Mouse (Mus musculus): ENCODE results near the gene Rcc1l.

Gene Rcc1l

DNA sequence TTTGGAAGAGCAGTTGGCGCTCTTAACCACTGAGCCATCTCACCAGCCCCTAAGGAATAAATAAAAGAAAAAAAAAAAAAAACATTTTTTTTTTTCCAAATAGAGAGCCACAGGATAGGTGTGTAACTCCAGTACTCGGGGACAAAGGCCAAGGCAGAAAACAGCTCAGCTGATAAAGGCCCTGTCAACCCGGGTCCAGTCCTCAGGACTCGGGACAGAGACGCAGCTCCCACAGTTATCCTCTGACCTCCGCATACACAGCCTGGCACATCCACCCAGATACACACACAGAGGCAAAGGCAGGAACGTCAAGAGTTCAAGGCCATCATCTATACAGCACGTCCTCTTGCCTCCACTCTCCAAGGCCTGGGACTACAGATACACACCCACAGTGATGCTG, 6.4 kb downstream of the Rcc1l start:
- no peak for DNase-seq (ENCODE audit: low spot score in 2 of 2)

- DNase-seq (ENCODE audit: low spot score in 2 of 2), result no peak
These were observed 7.3 kb downstream of the Rcc1l start for GRCm38 (mm10) chr5:134169231-134169630.

DNA sequence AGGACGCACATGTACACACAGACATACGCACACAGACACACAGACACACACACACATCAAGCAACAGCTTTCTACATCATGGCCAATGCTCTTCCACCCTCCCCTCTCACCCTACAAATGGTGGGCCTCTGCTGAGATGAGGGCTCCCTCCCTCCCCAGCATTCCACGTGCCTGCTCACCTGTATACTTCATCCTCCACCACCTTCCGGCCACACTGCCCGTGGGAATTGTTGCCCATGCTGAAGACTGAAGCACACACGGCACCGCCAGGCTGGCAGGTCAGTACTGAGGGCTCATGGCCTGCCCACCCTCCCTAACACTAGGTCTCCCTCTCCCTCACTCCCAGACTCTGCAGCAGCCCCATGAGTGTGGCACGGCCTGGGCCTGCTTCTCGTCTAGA, 8.5 kb downstream of the Rcc1l start:
- DNase-seq (ENCODE audit: low spot score in 2 of 2), result no peak

- DNase-seq (ENCODE audit: low spot score in 2 of 2), result no peak
These were observed 9.9 kb downstream of the Rcc1l start for GRCm38 (mm10) chr5:134166642-134167041.

GRCm38 (mm10) chr5:134164688-134165087, 11.9 kb downstream of the Rcc1l start:
- DNase-seq (ENCODE audit: low spot score in 2 of 2), result no peak

- no peak for DNase-seq (ENCODE audit: low spot score in 2 of 2)
These were observed 20.6 kb downstream of the Rcc1l start for GRCm38 (mm10) chr5:134155916-134156466.

- DNase-seq (ENCODE audit: low spot score in 2 of 2), result no peak
These were observed 24.7 kb downstream of the Rcc1l start for GRCm38 (mm10) chr5:134151895-134152294.

DNA sequence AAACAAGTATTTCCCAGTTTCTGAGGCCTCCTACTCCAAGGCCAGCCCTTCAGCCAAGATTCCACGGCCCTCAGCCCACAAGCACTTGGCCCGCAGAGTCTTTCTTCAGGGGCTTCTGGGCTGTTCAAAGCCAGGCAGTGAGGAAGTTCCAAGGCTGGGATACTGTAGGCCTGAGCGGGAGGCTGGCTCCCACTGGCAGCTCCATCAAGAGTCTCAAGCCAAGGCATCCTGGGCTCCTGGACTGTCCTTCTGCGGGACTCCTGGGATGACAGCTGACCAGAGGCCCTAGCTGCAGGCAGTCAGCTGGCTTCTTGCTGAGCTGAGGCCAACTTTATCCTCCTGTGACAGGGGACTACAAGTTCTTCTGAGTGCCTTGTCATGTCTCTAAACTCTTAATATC, 28.4 kb downstream of the Rcc1l start:
- no peak for DNase-seq (ENCODE audit: low spot score in 2 of 2)

- no peak for DNase-seq (ENCODE audit: low spot score in 2 of 2)
These were observed 29.3 kb downstream of the Rcc1l start for GRCm38 (mm10) chr5:134147194-134147753.

DNA sequence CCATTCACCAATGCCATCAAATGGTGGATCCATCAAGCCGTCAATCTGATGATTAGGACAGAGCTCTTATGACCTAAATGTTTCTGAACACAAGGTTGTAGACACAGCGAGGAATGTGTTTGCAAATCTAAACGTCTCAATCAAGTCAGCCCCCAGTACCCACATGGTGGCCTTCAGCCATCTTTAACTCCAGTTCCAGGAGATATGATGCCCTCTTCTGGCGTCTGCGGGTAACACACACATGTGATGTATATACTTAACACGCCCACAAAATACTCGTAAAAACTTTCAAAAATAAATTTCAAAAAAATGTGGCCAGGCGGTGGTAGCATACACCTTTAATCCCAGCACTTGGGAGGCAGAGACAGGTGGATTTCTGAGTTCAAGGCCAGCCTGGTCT, 31.6 kb downstream of the Rcc1l start:
- no peak for DNase-seq (ENCODE audit: low spot score in 2 of 2)

GRCm38 (mm10) chr5:134142381-134142780, 34.2 kb downstream of the Rcc1l start:
- DNase-seq (ENCODE audit: low spot score in 2 of 2), result no peak

DNA sequence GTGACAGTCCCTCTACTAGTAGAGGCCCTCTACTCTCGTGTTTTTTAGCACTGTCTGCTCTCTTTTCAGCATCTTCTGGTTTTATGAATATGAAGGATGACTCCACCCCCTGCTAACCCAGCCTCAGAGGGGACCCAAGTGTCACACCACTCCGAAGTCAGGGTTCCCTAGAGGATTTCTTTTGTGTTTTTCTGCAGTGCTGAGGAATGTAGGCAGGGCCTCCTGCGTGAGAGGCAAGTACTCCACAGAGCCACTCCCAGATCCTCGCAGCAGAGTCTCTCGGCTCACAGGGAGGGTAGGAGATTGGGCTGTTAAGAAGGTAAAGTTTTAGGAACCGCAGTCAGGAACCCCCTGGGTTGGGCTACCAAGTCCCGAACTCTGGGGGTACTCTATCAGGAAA, 35.3 kb downstream of the Rcc1l start:
- DNase-seq (ENCODE audit: low spot score in 2 of 2), result no peak

DNA sequence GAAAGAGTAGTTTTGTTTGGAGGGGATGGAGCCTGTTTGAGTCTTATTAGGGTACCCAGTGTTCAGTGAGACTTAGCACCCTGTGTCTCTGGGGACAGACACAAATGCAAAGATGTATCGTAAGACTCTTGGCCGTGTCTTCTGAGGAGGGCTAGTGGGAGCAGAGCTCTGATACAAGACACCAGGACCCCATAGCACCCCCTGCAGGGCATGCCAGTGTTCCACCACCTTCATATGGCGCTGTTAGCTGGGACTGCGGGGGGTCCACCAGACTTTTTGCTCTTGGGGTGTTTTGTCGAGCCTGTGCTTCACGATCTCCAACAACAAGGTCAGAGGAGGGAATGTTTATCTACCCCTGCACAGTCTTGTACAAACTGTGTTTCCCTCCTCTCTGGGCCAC, 37.1 kb downstream of the Rcc1l start:
- no peak for DNase-seq (ENCODE audit: low spot score in 2 of 2)

DNA sequence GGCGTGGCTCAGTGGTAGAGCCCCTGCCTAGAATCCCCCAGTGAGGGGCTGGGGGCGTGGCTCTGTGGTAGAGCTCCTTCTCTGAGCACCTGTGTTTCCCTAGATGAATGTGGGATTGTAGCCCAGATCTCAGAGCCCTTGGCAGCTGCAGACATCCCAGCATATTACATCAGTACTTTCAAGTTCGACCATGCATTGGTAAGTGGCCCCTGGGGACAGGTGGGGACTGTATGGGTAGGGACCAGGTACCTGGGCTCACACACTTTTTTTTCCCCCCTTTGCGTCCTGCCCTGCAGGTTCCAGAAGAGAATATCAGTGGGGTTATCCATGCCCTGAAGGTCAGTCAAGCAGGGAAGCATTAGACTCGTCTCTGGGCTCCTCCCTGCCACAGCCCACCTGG, 38.6 kb downstream of the Rcc1l start:
- no peak for DNase-seq (ENCODE audit: low spot score in 2 of 2)

GRCm38 (mm10) chr5:134136022-134136421, 40.6 kb downstream of the Rcc1l start:
- DNase-seq (ENCODE audit: low spot score in 2 of 2), result no peak

- DNase-seq (ENCODE audit: low spot score in 2 of 2), result no peak
These were observed 45.0 kb downstream of the Rcc1l start for GRCm38 (mm10) chr5:134131586-134131985.

- no peak for DNase-seq (ENCODE audit: low spot score in 2 of 2)
These were observed 50.3 kb downstream of the Rcc1l start for GRCm38 (mm10) chr5:134126232-134126631.

- DNase-seq (ENCODE audit: low spot score in 2 of 2), result no peak
These were observed 52.7 kb downstream of the Rcc1l start for GRCm38 (mm10) chr5:134123846-134124245.

DNA sequence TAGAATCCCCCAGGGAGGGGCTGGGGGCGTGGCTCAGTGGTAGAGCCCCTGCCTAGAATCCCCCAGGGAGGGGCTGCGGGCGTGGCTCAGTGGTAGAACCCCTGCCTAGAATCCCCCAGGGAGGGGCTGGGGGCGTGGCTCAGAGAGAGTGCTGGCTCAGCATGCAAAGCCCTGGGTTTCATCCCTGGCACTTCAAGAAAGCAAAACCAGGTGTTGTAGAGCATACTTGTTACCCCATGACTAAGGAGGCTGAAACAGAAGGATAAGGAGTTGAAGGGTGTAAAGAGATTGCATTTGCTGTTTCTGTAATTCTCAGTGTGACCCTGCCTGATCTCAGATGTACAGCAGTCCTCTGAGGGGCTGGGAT, 54.7 kb downstream of the Rcc1l start:
- DNase-seq (ENCODE audit: low spot score in 2 of 2), result no peak

DNA sequence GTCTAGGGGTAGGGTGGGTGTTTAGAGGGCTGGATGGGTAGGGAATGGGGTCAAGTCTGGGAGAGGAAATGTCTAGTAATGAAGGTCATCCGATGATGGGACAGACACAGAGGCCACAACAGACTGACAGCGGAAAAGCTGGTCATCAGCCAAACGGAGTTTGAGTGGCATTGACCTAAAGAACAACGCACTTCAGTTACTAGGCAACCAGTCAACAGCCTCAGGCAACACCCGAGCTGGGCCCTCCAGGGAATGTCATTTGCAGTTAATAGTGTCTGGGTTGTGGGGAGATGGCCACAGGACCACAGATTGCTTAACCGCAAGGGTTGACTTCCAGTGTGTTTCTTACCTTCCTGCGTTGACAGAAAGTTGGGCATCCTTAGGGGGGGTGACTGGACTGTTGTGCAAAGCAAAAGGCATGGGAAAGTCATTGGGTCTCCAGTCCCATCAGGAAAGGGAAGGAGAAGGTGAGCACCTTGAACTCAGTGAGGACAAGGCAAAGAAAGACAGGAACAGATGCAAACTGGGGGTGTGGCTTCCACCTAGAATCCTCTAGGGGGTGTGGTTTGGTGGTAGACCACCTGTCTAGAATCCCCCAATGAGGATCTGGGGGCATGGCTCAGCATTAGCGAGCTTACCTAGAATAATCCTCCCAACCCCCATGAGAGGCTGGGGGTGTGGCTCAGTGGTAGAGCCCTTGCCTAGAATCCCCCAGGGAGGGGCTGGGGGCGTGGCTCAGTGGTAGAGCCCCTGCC, 55.3 kb downstream of the Rcc1l start:
- no peak for DNase-seq (ENCODE audit: low spot score in 2 of 2)

DNA sequence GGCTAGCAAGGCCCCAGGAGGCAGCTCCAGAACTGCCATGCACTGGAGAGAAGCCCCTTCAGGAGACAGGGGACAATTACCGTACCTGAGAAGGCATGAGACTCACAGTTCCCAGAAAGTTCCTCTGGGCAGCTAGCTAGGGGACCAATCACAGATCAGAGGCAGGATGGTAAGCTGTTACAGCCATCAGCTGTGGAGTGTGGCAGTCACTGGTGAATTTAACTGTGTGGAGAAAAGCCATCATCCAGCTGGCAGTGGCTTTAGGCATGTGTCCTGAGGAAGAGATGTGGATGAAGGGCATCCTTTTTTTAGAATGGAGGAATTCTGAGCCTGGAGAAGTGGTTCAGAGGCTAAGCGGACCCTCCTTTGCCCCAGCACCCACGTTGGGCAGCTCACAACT, 56.4 kb downstream of the Rcc1l start:
- DNase-seq (ENCODE audit: low spot score in 2 of 2), result no peak

GRCm38 (mm10) chr5:134119481-134120120, 57.0 kb downstream of the Rcc1l start:
- no peak for DNase-seq (ENCODE audit: low spot score in 2 of 2)

- no peak for DNase-seq (ENCODE audit: low spot score in 2 of 2)
These were observed 57.7 kb downstream of the Rcc1l start for GRCm38 (mm10) chr5:134118798-134119407.
